Mouse (Mus musculus) hindbrain, postnatal 0 days (tissue): ENCODE results near the gene Ifna11. TPM values are rescaled to one million over a fixed set of nuclear protein-coding genes. Genes with fewer than 3 reads are reported as not detected.

Experiments
- ATAC-seq: fragments of 200-750 bp; cut with Nextera tagmentation; 2 replicates; pipeline ENCODE4 v1.8.0; 2017; ENCODE audit warnings: mild to moderate bottlenecking, moderate TSS enrichment, moderate library complexity
- DNase-seq: peaks from one replicate; pipeline ENCODE4 v3.0.0-alpha.2; 2015; ENCODE audit warnings: low spot score
- H3K27ac ChIP-seq: fragments of 300-500 bp; sonication (generic); 2 replicates; pipeline ENCODE4 v1.5.1; 2014; ENCODE audit warnings: mild to moderate bottlenecking
- H3K27me3 ChIP-seq: fragments of 300-500 bp; sonication (generic); 2 replicates; pipeline ENCODE4 v1.6.1; 2014; ENCODE audit warnings: low read length, mixed read lengths; ENCODE audit not compliant: insufficient read depth
- H3K36me3 ChIP-seq: fragments of 300-500 bp; sonication (generic); 2 replicates; pipeline ENCODE4 v1.6.1; 2014; ENCODE audit warnings: low read length, mixed read lengths; ENCODE audit not compliant: insufficient read depth
- H3K4me1 ChIP-seq: fragments of 300-500 bp; sonication (generic); 2 replicates; pipeline ENCODE4 v1.6.1; 2014; ENCODE audit warnings: antibody characterized with exemption, low read length, mixed read lengths; ENCODE audit not compliant: insufficient read depth
- H3K4me2 ChIP-seq: fragments of 300-500 bp; sonication (generic); 2 replicates; pipeline ENCODE4 v1.6.1; 2014; ENCODE audit warnings: low read depth, mild to moderate bottlenecking, low read length, moderate library complexity, mixed read lengths
- H3K4me3 ChIP-seq: fragments of 300-500 bp; sonication (generic); 2 replicates; pipeline ENCODE4 v1.5.1; 2014; ENCODE audit warnings: low read length
- H3K9ac ChIP-seq: fragments of 300-500 bp; sonication (generic); replicated peaks from 2 replicates; pipeline ENCODE4 v1.6.1; 2014; ENCODE audit warnings: mild to moderate bottlenecking, low read length, moderate library complexity, mixed read lengths
- H3K9me3 ChIP-seq: fragments of 300-500 bp; sonication (generic); 2 replicates; pipeline ENCODE4 v1.6.1; 2016; ENCODE audit warnings: low read length, mixed read lengths
- CTCF ChIP-seq: IDR thresholded peaks from 2 replicates; pipeline ENCODE4 v1.5.1; 2016; ENCODE audit warnings: antibody characterized with exemption, control low read depth, low read depth
- WGBS: fragments of 180-500 bp; shearing (Covaris S2); extraction: QIAGEN DNeasy Blood & Tissue Kit; methylation state at CpG from one replicate; pipeline ENCODE4 v1.1.7; 2014; 5-methylcytosine and 5-hydroxymethylcytosine counted together
- polyA plus RNA-seq: library from polyadenylated mRNA; unstranded; fragments of >200 nt; fragmentation: Nextera tagmentation; extraction: Ambion mirVana; gene quantifications from 2 replicates; pipeline ENCODE4 v1.2.1, GENCODE M21; 2015
- total RNA-seq: library from RNA; depleted of rRNA; stranded (reverse); fragments of >200 nt; gene quantifications from 2 replicates; pipeline ENCODE4 v1.2.3, GENCODE M21; 2014

Gene Ifna11
- total and polyA plus RNA-seq, 2 experiments from 2014 or later = not detected

- Histone ChIP-seq H3K4me2 (no peak within 1 kb of the TSS), H3K4me1 (no peaks in the 10 kb centered on the region), H3K36me3 (no peaks in the 10 kb centered on the region), H3K27me3 (no peaks in the 10 kb centered on the region), H3K9me3 (no peaks in the 10 kb centered on the region), H3K27ac (no peak within 1 kb of the TSS), H3K9ac (no peak within 1 kb of the TSS), H3K4me3 (no peak within 1 kb of the TSS)
- no peak for TF ChIP-seq CTCF
- no peak for ATAC-seq
- no peak for DNase-seq
- WGBS = 47% methylated on average over 2 of the region's 2 CpGs
Measured at GRCm38 (mm10) chr4:88841438-88841911, 21.7 kb downstream of the Ifna11 start, which contains the start of gene Ifna4. Gene Ifna4, plus strand, starts transcription at chr4:88841861.

GRCm38 (mm10) chr4:88845334-88845733 lies 25.6 kb downstream of the Ifna11 start:
- H3K27me3 ChIP-seq = no peaks in the 10 kb centered on the region
- no peak overlapping the region for H3K4me3 ChIP-seq
- H3K4me1 ChIP-seq = no peaks in the 10 kb centered on the region
- DNase-seq (no peak), ATAC-seq (no peak)
- H3K27ac ChIP-seq = no peak overlapping the region
- no peaks in the 10 kb centered on the region for H3K36me3 ChIP-seq
- TF ChIP-seq CTCF = peak; percentile 30; the same call in 1 of the 2 replicates
- no peak overlapping the region for H3K4me2 ChIP-seq
- WGBS = 65% methylated on average over 2 of the region's 2 CpGs
- H3K9ac ChIP-seq = no peak overlapping the region
- no peaks in the 10 kb centered on the region for H3K9me3 ChIP-seq

GRCm38 (mm10) chr4:88849698-88850097 lies 29.9 kb downstream of the Ifna11 start, which contains the start of gene Ifna1:
Gene Ifna1, plus strand, starts transcription at chr4:88850087.
- Histone ChIP-seq H3K27me3 (no peaks in the 10 kb centered on the region), H3K4me2 (no peak within 1 kb of the TSS), H3K9me3 (no peaks in the 10 kb centered on the region), H3K4me1 (no peaks in the 10 kb centered on the region), H3K27ac (no peak within 1 kb of the TSS), H3K4me3 (no peak within 1 kb of the TSS), H3K9ac (no peak within 1 kb of the TSS), H3K36me3 (no peaks in the 10 kb centered on the region)
- 82% methylated on average over 1 of the region's 1 CpGs for WGBS
- no peak for TF ChIP-seq CTCF
- DNase-seq (no peak), ATAC-seq (no peak)

- no peak for TF ChIP-seq CTCF
- Histone ChIP-seq H3K4me1 (no peaks in the 10 kb centered on the region), H3K36me3 (no peaks in the 10 kb centered on the region), H3K9me3 (no peaks in the 10 kb centered on the region), H3K27me3 (no peaks in the 10 kb centered on the region), H3K4me3 (no peak overlapping the region), H3K9ac (no peak overlapping the region), H3K4me2 (no peak overlapping the region), H3K27ac (no peak overlapping the region)
- DNase-seq (no peak), ATAC-seq (no peak)
- 37% methylated on average over 4 of the region's 4 CpGs for WGBS
Measured at GRCm38 (mm10) chr4:88851026-88851763, 31.4 kb downstream of the Ifna11 start.

GRCm38 (mm10) chr4:88859214-88859613 lies 39.5 kb downstream of the Ifna11 start:
- Histone ChIP-seq H3K9me3 (no peaks in the 10 kb centered on the region), H3K4me1 (no peaks in the 10 kb centered on the region), H3K36me3 (no peaks in the 10 kb centered on the region), H3K4me2 (no peak overlapping the region), H3K27ac (no peak overlapping the region), H3K4me3 (no peak overlapping the region), H3K9ac (no peak overlapping the region), H3K27me3 (no peaks in the 10 kb centered on the region)
- ATAC-seq = no peak
- no peak for TF ChIP-seq CTCF
- no peak for DNase-seq

- H3K9ac ChIP-seq = no peak overlapping the region
- no peaks in the 10 kb centered on the region for H3K4me1 ChIP-seq
- H3K4me3 ChIP-seq = no peak overlapping the region
- H3K36me3 ChIP-seq = no peaks in the 10 kb centered on the region
- no peak overlapping the region for H3K4me2 ChIP-seq
- H3K9me3 ChIP-seq = no peaks in the 10 kb centered on the region
- H3K27me3 ChIP-seq = no peaks in the 10 kb centered on the region
- ATAC-seq = no peak
- no peak overlapping the region for H3K27ac ChIP-seq
- 8% methylated on average over 7 of the region's 7 CpGs for WGBS
- no peak for DNase-seq
- TF ChIP-seq CTCF = no peak
Measured at GRCm38 (mm10) chr4:88863309-88863708, 43.5 kb downstream of the Ifna11 start.

- DNase-seq (no peak), ATAC-seq (no peak)
- Histone ChIP-seq H3K4me2 (no peak overlapping the region), H3K4me3 (no peak overlapping the region), H3K9ac (no peak overlapping the region), H3K4me1 (no peaks in the 10 kb centered on the region), H3K36me3 (no peaks in the 10 kb centered on the region), H3K9me3 (no peaks in the 10 kb centered on the region), H3K27ac (no peak overlapping the region), H3K27me3 (no peaks in the 10 kb centered on the region)
- TF ChIP-seq CTCF = no peak
- 77% methylated on average over 9 of the region's 9 CpGs for WGBS
Measured at GRCm38 (mm10) chr4:88864599-88864998, 44.8 kb downstream of the Ifna11 start.
